Mouse (Mus musculus): ENCODE measurements around the gene Rnf216. TPM values are rescaled to one million over a fixed set of nuclear protein-coding genes. Genes with fewer than 3 reads are reported as not detected.

The Rnf216 gene
- polyA plus RNA-seq, 1 experiment from 2014 or later = 36.9 TPM

GRCm38 (mm10) chr5:142953641-142954040 is 159.2 kb downstream of the Rnf216 start:
- Histone ChIP-seq H3K36me3 (no peaks in the 10 kb centered on the region), H3K9ac (replicated peaks) (no peak overlapping the region), H3K4me2 (replicated peaks) (no peak overlapping the region), H3K4me1 (replicated peaks) (no peaks in the 10 kb centered on the region), H3K4me3 (replicated peaks) (no peak overlapping the region), H3K27ac (no peak overlapping the region), H3K9me3 (no peaks in the 10 kb centered on the region), H3K27me3 (no peaks in the 10 kb centered on the region)
- 59% methylated on average over 3 of the region's 3 CpGs for WGBS
- ATAC-seq = no peak

DNA sequence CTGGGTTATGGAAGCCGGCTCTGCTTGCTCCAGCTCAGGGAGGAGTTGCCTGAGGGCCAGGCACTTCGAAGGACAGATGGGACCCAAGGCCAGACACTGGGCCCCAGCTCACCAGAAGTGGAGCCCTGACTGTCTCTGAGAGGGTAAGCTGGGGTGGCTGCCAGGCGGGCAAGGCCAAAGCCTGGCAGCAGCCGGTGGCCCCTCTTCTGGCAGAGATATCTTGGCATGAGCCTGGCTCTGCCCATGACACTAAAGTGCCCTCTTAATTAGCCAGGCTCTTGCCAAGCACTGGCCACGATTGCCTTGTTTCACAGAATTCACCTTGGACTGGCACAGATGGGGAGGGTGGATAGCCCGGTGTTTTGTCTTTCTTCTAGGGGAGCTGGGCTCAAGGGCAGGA is 162.4 kb downstream of the Rnf216 start:
- H3K4me2 ChIP-seq (replicated peaks) = no peak overlapping the region
- no peak for ATAC-seq
- H3K27ac ChIP-seq = no peak overlapping the region; the same call in 1 of the 2 replicates
- no peak overlapping the region for H3K4me3 ChIP-seq (replicated peaks)
- WGBS = 84% methylated on average over 6 of the region's 6 CpGs
- no peaks in the 10 kb centered on the region for H3K9me3 ChIP-seq
- H3K27me3 ChIP-seq = no peaks in the 10 kb centered on the region
- no peaks in the 10 kb centered on the region for H3K36me3 ChIP-seq
- H3K9ac ChIP-seq (replicated peaks) = no peak overlapping the region
- no peaks in the 10 kb centered on the region for H3K4me1 ChIP-seq (replicated peaks)

DNA sequence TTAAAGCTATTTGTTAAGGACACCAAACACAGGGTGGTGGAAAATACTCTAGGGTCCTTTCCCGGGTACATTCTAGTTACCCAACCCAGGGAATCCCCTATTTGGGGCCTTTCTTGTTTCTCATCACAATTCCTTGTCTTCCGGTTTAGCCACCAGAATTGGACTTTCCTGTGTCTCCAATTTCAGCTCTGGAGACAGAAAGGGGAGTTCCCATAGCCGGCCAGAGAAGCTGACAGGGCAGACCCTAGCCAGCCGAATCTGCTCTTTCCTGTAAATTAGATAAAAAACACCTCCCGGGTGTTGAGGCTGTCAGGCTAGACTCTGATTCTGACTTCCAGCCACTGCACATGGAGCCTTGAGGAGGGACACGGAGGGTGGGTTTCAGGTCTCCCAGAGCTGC is 163.2 kb downstream of the Rnf216 start:
- Histone ChIP-seq H3K27me3 (no peaks in the 10 kb centered on the region), H3K36me3 (no peaks in the 10 kb centered on the region), H3K4me2 (replicated peaks) (no peak overlapping the region), H3K9me3 (no peaks in the 10 kb centered on the region), H3K9ac (replicated peaks) (no peak overlapping the region), H3K4me3 (replicated peaks) (no peak overlapping the region), H3K4me1 (replicated peaks) (no peaks in the 10 kb centered on the region), H3K27ac (no peak overlapping the region)
- 73% methylated on average over 6 of the region's 6 CpGs for WGBS
- no peak for ATAC-seq

GRCm38 (mm10) chr5:142947460-142947859 is 165.3 kb downstream of the Rnf216 start:
- WGBS = 78% methylated on average over 7 of the region's 7 CpGs
- no peak for ATAC-seq

GRCm38 (mm10) chr5:142944979-142945682 is 167.7 kb downstream of the Rnf216 start:
- H3K27me3 ChIP-seq = no peaks in the 10 kb centered on the region
- WGBS = 71% methylated on average over 8 of the region's 8 CpGs
- H3K4me1 ChIP-seq (replicated peaks) = no peaks in the 10 kb centered on the region
- no peaks in the 10 kb centered on the region for H3K9me3 ChIP-seq
- no peak for ATAC-seq
- no peak overlapping the region for H3K4me2 ChIP-seq (replicated peaks)
- no peak overlapping the region for H3K9ac ChIP-seq (replicated peaks)
- H3K27ac ChIP-seq = no peak overlapping the region
- no peak overlapping the region for H3K4me3 ChIP-seq (replicated peaks)
- no peaks in the 10 kb centered on the region for H3K36me3 ChIP-seq

More at GRCm38 (mm10) chr5:142947460-142947859, 165.3 kb downstream of the Rnf216 start:
- no peaks in the 10 kb centered on the region for H3K9me3 ChIP-seq
- H3K9ac ChIP-seq (replicated peaks) = no peak overlapping the region
- H3K27ac ChIP-seq = no peak overlapping the region
- no peaks in the 10 kb centered on the region for H3K4me1 ChIP-seq (replicated peaks)
- no peaks in the 10 kb centered on the region for H3K36me3 ChIP-seq
- H3K4me3 ChIP-seq (replicated peaks) = no peak overlapping the region
- H3K27me3 ChIP-seq = no peaks in the 10 kb centered on the region
- H3K4me2 ChIP-seq (replicated peaks) = no peak overlapping the region

Small RNA genes lying within 50 kb of the gene (microRNA-seq; reads per million reads assigned to microRNA genes)
- gene Gm44405 = not detected

Other genes starting within 250 kb of the Rnf216 start
- 40.1 and 40.4 TPM in 2 replicates for gene Fbxl18, start 217.6 kb downstream of the Rnf216 start, polyA plus RNA-seq (2015; fragmentation: Nextera tagmentation; extraction: Ambion mirVana)
- gene Actb, start 206.2 kb downstream of the Rnf216 start, polyA plus RNA-seq (2015; fragmentation: Nextera tagmentation; extraction: Ambion mirVana) = 15,567 and 17,404 TPM in 2 replicates
- gene Fscn1, start 152.7 kb downstream of the Rnf216 start, polyA plus RNA-seq (2015; fragmentation: Nextera tagmentation; extraction: Ambion mirVana) = 555 TPM in 2 replicates
- 0.06 and 0.07 TPM in 2 replicates for gene Olfr718-ps1, start 34.6 kb upstream of the Rnf216 start, polyA plus RNA-seq (2015; fragmentation: Nextera tagmentation; extraction: Ambion mirVana)
- 15.9 and 16.2 TPM in 2 replicates for gene Rbak, start 67.8 kb upstream of the Rnf216 start, polyA plus RNA-seq (2015; fragmentation: Nextera tagmentation; extraction: Ambion mirVana)
- 0.09 TPM in 1 of 2 replicates, not detected in the other for gene Spdye4b, start 68.0 kb upstream of the Rnf216 start, polyA plus RNA-seq (2015; fragmentation: Nextera tagmentation; extraction: Ambion mirVana)
- gene Spdye4a, start 113.9 kb upstream of the Rnf216 start, polyA plus RNA-seq (2015; fragmentation: Nextera tagmentation; extraction: Ambion mirVana) = not detected in 2 replicates
- 24.3 and 25.1 TPM in 2 replicates for gene Zfp12, start 122.2 kb upstream of the Rnf216 start, polyA plus RNA-seq (2015; fragmentation: Nextera tagmentation; extraction: Ambion mirVana)
- 8.2 and 12.1 TPM in 2 replicates for gene Zfp316, start 157.0 kb upstream of the Rnf216 start, polyA plus RNA-seq (2015; fragmentation: Nextera tagmentation; extraction: Ambion mirVana)
- 0.05 and 0.06 TPM in 2 replicates for gene Zfp853, start 180.6 kb upstream of the Rnf216 start, polyA plus RNA-seq (2015; fragmentation: Nextera tagmentation; extraction: Ambion mirVana)
- 38.5 and 43.4 TPM in 2 replicates for gene E130309D02Rik, start 202.4 kb upstream of the Rnf216 start, polyA plus RNA-seq (2015; fragmentation: Nextera tagmentation; extraction: Ambion mirVana)
- 77.1 and 83.8 TPM in 2 replicates for gene Zdhhc4, start 216.3 kb upstream of the Rnf216 start, polyA plus RNA-seq (2015; fragmentation: Nextera tagmentation; extraction: Ambion mirVana)
- 0.19 and 0.36 TPM in 2 replicates for gene Grid2ip, start 244.3 kb upstream of the Rnf216 start, polyA plus RNA-seq (2015; fragmentation: Nextera tagmentation; extraction: Ambion mirVana)

All from midbrain, embryonic 13.5 days (tissue).